Mouse (Mus musculus) lung, postnatal 25 days (tissue): ENCODE results near the gene Cbln4.

Experiments
- DNase-seq: peaks from one replicate; pipeline ENCODE4 v3.0.0; 2022; ENCODE audit warnings: low spot score

The Cbln4 gene

DNA sequence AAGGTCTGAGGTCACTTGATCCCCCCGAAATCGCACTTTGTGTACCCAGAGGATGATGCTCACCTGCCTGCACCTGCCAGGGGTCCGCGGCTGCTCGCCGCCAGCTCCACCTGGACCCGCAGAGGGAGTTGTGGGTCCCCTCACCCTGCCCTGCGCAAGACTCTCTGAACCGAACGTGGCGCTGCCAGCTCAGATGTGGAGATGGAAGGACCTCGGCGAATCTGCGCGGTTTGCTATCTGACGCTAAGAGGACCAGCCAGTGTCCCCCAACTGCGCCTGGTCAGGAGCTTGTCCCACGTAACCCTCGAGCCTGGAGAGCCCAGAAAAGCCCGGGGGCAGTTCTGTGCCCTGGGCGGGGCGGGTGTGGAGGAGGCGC lies at the start of gene Cbln4:
Cbln4 (minus strand) TSS at position 232 of the 376 bp plus-strand sequence.
- no peak for DNase-seq

DNA sequence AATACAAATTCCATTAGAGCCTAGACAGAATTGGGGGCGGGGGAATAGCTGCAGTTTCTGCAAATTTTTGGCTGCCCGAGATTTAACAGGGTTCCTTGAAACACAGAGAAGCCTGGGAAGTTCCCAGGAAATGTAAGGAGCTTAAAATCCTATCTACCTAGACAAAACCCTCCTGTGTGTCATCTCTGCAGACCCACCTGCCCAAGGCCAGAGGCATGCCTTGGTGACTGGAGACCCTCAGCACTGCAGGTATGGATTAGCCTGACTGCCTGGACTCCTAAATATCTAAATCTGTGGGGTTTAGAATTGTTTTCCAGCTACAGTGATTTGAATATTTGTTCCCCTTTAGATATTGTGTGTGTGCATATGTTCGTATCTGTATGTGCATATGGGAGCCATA lies 35.3 kb upstream of the Cbln4 start:
- no peak for DNase-seq

DNA sequence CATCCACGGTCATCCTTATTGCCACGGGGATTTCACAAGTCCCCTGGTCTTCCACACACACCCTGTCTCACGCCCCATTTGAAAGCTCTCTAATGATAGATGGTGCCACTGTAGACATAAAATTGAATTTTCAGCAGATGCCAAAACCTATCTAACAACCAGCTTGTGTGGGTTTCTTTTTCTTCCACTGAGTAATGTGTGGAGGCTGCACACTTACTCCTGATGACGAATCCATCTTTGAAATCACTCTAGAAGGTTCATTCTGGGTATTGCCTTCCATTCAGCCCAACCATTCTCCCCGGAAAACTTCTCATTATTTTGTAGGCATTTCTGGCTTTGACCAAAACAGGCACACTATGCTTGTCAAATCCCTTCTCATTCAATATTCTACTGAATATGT lies 33.0 kb upstream of the Cbln4 start:
- DNase-seq: no peak

DNA sequence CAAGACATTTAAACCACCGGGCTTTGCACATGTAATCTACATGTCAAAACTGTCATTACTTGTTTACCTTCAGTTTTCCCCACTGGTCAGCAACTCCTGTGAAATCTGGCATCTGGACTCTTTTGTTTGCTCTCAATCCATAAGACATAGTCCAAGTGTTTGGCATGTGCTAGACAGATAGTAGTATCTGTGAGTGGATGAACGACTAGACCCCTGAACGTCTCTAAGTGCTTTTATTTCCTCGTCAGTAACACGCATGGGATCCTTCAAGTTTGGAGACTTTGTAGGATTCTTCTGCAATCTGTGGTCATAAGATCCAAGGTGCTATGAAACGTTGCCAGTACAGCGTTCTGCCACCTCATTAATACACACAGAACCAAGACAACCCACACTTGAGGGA lies 19.6 kb upstream of the Cbln4 start:
- DNase-seq: no peak

DNA sequence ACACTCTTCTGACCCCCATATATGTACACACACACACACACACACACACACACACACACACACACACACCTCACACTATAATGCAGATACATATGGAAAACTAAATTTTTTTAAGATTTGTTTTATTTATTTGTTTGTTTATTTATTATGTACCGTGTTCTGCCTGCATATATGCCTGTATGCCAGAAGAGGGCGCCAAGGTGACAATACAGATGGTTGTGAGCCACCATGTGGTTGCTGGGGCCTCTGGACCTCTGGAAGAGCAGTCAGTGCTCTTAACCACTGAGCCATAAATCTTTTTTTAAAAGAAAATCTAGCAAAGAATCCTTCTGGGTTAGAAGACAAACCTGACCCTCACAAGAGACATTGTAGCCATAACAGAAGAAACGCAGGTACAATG lies 16.5 kb upstream of the Cbln4 start:
- no peak for DNase-seq

DNA sequence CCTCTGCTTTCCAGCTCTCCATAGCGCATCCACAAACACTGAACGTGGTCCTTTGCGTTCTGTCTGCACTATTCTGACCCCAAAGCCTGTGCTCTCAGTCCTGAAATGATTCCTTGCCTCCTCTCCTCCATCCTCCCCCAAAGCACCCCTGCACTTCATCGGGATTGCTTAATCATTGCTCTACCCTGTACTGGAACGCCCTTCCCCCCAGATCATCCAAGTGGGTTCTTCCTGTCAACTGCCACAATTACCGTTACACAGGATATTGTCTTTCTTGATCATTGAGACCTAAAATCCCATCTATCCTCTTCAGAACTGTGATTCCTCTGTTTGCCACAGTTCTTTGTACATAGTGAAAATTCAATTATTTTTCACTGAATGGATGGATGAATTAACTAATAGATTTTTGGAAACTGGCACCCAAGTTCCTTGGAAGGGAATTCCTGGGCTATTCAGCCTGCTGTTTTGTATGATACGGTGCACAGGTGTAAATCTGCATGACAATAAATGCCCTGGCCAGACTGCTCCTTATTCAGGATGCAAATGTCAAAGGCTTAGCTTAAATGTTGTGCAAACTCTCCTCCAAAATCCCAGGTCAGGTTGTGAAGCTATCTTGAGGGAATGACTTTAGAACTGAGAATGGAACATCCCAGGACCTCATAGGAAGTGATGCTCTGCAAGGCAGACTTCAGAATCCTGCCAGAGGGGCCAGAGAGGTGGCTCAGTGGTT lies 15.8 kb upstream of the Cbln4 start:
- no peak for DNase-seq

DNA sequence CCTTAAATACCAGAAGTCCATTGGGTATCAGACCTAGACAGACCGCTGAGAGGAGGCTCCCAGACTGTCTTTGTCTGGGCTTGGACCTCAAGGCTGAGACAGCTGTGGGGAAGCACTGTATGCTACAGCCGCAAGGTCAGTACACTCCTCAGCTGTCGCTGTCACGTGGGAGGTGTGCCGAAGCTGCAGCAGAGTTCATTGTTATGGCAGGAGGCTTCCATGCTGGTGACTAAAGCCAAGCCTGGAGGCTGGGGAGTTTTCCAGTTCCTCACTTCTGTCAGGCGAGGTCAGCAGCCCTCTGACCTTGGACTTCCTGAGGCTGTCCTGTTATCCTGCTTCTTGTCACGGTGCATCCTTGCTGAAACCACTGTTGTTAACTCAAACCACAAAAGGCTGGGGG lies 2.7 kb upstream of the Cbln4 start:
- DNase-seq: no peak

DNA sequence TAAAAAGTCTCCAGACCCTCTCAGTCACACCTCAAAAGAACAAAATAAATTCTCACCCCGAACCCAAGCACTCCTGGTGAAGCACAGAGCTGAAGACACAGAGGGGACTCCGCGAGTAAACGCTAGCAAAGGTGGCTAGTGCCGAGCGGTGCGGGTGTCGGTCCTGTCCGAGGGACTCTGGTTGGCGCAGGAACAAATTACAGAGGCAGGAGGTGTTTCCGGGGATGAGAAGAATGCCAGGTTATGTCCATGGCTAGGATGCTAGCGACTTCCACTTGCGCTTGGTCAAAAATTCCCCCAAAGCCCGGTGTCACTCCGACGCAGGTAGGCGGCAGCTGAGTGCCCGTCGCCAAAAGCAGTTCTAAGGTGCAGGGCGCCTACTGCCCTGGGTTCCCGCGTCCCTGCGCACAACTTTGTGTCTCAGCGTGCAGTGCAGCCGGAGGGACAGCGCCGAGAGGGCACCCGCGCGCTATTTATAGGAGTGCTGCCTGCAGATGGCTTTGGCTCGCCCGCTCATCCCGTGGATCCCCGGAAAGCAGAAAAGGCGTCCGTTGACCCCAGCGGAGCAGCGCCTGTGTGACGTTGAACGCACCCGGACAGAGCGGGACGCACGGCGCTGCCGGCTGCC lies 545 bp downstream of the Cbln4 start:
- DNase-seq: no peak

DNA sequence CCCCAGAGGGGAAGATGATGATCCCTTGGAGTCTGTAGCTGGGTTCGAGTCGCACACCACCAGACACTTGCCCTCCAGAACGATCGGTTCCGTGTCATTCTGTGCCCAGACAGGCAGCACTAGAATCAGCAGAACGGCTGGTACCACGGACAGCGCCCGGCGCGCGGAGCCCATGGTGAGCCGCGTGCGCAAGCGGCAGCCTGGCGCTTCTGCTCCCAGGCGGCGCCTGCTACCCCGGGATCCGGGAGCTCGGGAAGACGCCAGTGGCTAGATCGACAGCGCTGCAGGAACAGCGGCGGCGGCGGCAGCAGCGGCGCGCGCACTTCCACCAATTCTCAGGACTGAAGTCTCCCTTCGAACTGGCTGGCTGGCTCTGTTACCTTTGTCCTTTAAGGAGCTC lies 1.1 kb downstream of the Cbln4 start:
- peak; percentile 14 for DNase-seq

DNA sequence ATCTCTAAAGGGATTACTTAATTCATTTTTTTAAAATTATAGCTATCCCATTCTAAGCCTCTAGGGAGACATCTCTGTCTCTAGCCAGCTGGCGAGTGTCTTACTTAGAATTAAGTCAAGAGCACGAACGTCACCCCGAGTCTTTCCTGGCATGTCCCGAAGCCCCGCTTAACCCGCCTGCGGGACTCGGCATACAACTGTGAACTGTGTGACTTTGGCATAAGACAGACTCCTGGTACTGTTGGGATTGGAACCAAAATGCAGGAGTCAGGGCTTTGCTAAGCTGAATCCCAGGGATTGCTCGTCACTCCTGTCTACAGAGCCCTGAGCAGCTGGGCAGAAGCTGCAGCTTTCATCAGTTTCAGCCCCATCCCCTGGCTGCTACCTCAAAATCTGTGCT lies 2.4 kb downstream of the Cbln4 start:
- no peak for DNase-seq

DNA sequence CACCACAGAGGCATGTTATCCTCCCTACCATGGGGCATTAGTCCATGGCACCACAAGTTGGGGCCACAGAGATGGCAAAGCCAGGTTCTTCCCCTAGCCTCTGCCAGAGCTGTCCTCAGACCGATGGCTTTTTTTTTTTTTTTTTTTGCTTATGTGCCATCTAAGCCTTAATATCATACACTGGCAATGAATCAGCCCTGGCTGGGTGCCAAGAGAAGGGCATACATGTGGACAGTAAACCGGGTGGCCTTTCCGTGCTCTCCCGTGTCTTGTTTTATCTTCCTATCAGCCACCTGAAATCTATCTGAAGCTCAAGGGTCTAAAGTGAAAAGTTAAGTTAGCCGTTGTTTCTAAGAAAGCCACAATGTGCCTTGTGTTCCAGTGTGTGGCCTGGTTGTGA lies 3.7 kb downstream of the Cbln4 start:
- no peak for DNase-seq

DNA sequence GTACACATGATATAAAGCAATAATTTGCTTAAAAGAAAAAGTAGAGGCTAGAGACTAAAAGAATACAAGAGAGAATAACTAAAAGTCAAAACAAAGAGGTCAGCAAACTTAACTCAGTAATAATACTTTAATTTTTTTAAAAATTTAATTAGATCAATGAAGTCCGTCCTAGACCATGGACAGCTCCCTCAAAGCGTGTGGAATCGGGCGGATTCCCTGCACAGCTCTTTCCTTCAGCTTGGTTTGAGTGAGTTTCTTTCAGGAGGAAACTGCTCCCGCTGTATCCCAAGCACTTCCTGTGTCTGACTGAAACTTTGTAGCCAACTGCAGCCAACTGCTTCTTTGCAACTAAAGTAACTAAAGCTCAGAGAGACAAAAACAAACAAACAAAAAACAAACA lies 9.0 kb downstream of the Cbln4 start:
- no peak for DNase-seq

DNA sequence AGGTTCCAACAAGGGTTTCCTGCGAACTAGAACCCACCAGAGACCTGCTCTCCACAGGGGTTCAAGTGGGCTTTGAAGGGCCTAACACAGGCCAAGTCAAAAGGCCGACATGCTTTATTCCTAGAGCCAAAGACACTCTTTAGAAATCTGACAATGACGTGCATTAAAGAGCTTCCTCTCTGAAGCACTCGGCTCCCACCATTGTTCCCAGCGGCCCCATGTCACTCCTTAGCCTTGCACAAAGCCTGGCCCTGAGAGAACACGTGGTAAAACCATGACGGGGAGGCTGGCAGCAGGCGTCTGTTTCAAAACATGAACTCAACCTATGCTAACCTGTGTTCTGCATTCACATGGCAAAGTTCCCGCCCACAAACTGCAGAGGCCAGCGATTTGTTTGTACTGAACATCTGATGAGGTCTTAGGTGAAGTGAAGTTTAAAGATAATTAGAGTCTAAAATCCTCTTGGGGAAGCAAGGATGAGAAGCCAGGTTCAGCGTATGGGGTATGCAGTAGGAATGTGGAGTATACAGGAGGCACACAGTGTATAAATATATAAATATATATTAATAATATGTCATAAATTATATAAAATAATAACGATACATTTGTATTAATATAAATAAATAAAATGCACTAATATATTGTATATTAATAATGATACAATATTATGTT lies 17.7 kb downstream of the Cbln4 start:
- DNase-seq: no peak

DNA sequence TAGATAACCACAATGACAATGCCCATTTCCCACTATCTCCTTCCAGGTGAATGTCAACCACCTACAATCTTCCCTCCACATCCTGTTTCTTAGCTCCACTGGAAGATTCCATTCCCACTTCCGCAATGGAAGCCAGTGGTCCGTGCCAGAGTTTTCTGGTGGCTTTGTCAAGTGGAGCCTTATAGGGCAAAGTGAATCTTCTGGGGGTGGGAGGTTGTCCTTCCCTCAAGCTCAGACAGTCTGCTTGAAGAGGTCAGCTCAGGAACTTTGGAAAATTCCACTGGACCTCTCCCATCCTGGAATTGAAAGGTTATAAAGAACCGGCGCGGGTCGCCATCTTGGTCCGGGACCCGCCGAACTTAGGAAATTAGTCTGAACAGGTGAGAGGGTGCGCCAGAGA lies 36.5 kb downstream of the Cbln4 start:
- no peak for DNase-seq

DNA sequence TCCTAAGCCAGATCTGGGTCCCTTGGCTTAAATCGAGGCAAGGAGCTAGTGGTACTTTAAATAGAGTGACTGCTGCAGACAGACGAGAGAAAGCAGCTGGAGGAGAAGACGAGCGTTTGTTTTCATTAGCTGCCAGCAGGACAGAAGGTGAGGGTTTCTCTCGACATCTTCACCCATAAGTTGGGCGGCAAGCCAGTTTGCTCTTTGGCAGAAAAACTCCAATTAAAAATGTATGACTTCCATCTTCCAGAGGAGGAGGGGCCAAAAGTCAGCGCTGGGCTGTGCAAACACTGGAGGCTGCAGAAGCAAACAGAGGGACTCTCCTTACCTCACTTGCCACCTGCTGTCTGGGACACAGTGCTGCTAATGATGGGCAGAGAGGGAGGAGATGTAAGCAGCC lies 37.3 kb downstream of the Cbln4 start:
- DNase-seq: peak; percentile 1

DNA sequence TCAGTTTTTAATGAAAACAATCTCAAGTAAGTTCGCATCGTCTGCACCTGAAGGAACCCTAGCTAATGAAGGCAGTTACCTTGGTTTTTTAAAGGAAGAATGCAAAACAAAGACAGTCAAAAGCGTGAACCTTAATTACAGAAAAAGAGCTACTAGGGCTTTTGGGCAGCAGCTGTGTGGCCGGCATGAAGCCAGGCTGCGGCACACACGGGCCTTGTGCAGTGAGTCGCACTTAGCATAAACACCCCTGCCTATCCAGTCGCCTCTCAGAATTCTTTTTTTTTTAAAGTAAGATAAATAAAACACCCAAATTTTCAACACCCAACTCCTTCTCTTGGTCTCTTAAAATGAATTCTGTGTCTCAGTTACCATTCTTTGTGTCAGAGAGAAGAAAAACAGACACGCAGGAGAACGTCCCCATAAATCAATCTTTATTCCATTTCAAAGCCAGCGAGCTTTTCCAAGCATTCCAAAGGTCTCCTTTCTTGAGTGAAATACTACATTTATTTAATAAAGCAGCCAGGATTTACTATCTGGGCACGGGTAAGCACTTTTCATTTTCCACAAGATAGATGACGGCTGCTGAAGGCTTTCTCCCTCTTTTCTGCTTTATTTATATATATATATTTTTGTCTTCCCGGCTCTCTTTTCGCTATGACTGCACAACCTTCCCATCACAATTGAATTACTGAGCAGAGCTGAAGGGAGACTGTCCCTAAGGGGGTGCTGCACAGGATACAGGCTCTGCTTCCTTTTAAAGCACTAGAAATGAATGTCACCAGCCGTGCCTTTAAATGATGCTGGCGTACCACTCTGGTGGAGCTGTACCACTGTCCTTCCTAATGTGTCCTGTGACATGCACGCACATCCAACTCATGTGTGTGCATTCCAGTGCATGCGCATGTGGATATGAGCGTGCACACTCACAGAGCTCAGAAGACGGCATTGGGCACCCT lies 39.0 kb downstream of the Cbln4 start:
- no peak for DNase-seq

DNA sequence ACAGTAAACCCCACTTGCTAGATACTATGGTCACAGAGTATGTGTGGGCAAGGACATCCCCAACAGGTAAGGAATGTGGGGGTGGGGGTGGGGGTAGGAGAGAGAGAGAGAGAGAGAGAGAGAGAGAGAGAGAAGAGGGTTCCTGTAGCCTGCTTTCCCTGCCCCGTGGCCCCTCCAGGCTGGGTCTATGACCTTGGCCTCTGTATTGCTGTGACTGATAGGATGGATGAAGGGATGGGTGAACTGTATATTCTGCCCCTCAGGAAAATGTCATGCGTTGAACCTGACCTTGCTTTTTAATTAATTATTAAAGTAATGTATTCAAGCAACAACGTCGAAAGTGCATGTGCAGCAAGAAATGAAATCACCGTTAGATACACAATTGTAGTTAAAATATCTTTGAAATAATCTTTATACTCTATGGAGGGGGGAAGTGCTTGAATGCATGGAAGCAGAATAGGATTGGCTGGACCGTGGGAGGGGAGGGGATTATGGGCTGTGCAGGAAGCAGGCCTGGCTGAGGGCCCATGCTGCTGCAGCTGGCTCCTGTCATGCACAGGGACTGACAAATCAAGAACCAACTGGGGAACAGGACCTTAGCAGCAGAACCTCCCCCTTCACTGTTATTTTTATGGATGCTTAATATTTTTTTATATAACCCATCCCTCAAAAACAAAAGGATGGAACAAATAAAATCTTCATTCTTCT lies 46.1 kb downstream of the Cbln4 start:
- peak; percentile 8 for DNase-seq

DNA sequence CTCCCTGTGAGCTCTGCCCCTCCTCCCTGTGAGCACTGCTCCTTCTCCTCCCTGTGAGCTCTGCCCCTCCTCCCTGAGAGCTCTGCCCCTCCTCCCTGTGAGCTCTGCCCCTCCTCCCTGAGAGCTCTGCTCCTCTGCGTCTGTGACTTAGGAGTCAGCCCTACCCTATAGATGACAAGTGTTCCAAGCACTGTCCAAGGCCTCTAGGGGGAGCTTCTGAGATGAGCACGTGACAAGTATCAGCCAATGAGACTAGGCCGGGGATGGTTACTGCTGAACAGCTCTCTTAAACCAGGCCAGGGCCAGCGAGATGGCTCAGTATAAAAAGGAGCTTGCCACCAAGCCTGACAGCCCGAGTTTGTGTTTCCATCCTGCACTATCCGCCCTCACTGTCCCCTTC lies 48.4 kb downstream of the Cbln4 start:
- DNase-seq: no peak

DNA sequence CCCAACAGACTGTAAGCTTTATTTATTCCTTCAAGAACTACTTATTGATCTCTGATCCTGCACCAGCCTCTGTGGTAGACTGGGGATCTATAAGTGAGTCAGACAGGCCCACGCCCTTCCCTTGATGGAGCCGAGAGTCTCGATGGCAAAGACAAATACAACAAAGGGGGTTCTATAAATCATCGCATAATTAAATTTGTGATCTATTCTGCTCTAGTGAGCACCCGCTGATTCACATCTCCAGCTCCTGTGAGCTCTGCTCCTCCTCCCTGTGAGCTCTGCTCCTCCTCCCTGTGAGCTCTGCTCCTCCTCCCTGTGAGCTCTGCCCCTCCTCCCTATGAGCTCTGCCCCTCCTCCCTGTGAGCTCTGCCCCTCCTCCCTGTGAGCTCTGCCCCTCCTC lies 49.0 kb downstream of the Cbln4 start:
- no peak for DNase-seq

DNA sequence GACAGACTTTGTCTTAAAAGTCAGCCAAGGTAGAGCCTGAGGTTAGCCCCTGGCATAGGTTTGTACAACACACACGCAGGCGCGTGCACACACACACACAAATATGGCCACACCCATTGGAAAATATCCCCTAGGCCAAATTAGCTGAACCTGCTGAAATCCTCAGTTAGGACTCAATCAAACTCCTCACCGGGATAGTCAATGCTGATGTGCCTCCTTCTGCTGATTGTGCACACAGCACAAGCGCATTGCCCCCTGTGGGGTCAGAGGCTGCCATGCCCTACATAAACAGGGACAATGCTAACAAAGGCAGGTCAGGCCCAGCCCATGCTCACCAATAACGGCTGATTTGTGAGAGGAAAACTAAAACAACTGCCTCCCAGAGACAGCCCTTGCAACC lies 56.6 kb downstream of the Cbln4 start:
- no peak for DNase-seq
